Mouse (Mus musculus): ENCODE measurements around the gene Tead1.
"Not testable (repeated sequence)": the region's sequence is repeated elsewhere in the genome, so short reads cannot be mapped to it uniquely, and the experiment has no call there.

Gene Tead1

GRCm38 (mm10) chr7:112917613-112918278 lies 238.6 kb downstream of the Tead1 start:
- DNase-seq (ENCODE audit: low read depth, low spot score) = no peak

GRCm38 (mm10) chr7:112918279-112918991 lies 239.3 kb downstream of the Tead1 start:
- peak; percentile 13 for DNase-seq (ENCODE audit: low read depth, low spot score)

GRCm38 (mm10) chr7:112919845-112920244 lies 240.7 kb downstream of the Tead1 start:
- peak; percentile 28 for DNase-seq (ENCODE audit: low read depth, low spot score)

GRCm38 (mm10) chr7:112922801-112923200 lies 243.7 kb downstream of the Tead1 start:
- DNase-seq (ENCODE audit: low read depth, low spot score) = no peak

GRCm38 (mm10) chr7:112923712-112924111 lies 244.6 kb downstream of the Tead1 start:
- DNase-seq (ENCODE audit: low read depth, low spot score) = no peak

- no peak for DNase-seq (ENCODE audit: low read depth, low spot score)
Observed at GRCm38 (mm10) chr7:112930669-112931068, 251.6 kb downstream of the Tead1 start.

GRCm38 (mm10) chr7:112935876-112936275 lies 256.8 kb downstream of the Tead1 start:
- not testable (repeated sequence) for DNase-seq (ENCODE audit: low read depth, low spot score)

- DNase-seq (ENCODE audit: low read depth, low spot score) = no peak
Observed at GRCm38 (mm10) chr7:112937089-112937488, 258.0 kb downstream of the Tead1 start.

- no peak for DNase-seq (ENCODE audit: low read depth, low spot score)
Observed at GRCm38 (mm10) chr7:112938959-112939358, 259.8 kb downstream of the Tead1 start.

- DNase-seq (ENCODE audit: low read depth, low spot score) = no peak
Observed at GRCm38 (mm10) chr7:112942567-112942966, 263.4 kb downstream of the Tead1 start.

- no peak for DNase-seq (ENCODE audit: low read depth, low spot score)
Observed at GRCm38 (mm10) chr7:112943056-112943455, 263.9 kb downstream of the Tead1 start.

GRCm38 (mm10) chr7:112946706-112947105 lies 267.6 kb downstream of the Tead1 start:
- no peak for DNase-seq (ENCODE audit: low read depth, low spot score)

GRCm38 (mm10) chr7:112953777-112954291 lies 274.7 kb downstream of the Tead1 start, which contains the start of gene Rassf10:
Gene Rassf10, plus strand, starts transcription at chr7:112953962.
- DNase-seq (ENCODE audit: low read depth, low spot score) = no peak

- DNase-seq (ENCODE audit: low read depth, low spot score) = no peak
Observed at GRCm38 (mm10) chr7:112954351-112955102, 275.4 kb downstream of the Tead1 start.

GRCm38 (mm10) chr7:112955103-112955827 lies 276.1 kb downstream of the Tead1 start:
- no peak for DNase-seq (ENCODE audit: low read depth, low spot score)

GRCm38 (mm10) chr7:112955955-112956354 lies 276.8 kb downstream of the Tead1 start:
- DNase-seq (ENCODE audit: low read depth, low spot score) = no peak

Data from retina, adult 2 months (tissue).